Mouse (Mus musculus) c-Kit-negative CD71-positive TER-119-positive erythroid progenitor cells, embryonic 14.5 days (primary cell): ENCODE results near the gene Gm3476.
"Not testable (repeated sequence)": the region's sequence is repeated elsewhere in the genome, so short reads cannot be mapped to it uniquely, and the experiment has no call there.

Experiments
- DNase-seq: peaks from one replicate; pipeline ENCODE4 v3.0.0-alpha.2; 2013; ENCODE audit warnings: low read depth, low spot score

The Gm3476 gene

GRCm38 (mm10) chr14:6125707-6126106 is at the start of gene Gm3476:
Gene Gm3476 (minus strand): TSS chr14:6125807.
- DNase-seq: not testable (repeated sequence)

GRCm38 (mm10) chr14:6163538-6163937 is 37.9 kb upstream of the Gm3476 start:
- DNase-seq: not testable (repeated sequence)

- not testable (repeated sequence) for DNase-seq
Measured at GRCm38 (mm10) chr14:6161085-6161484, 35.5 kb upstream of the Gm3476 start.

- DNase-seq: not testable (repeated sequence)
Measured at GRCm38 (mm10) chr14:6108272-6108925, 17.2 kb downstream of the Gm3476 start, which contains the start of gene Gm3468. Gene Gm3468 (minus strand): TSS chr14:6108665.

GRCm38 (mm10) chr14:6107500-6107899 is 18.1 kb downstream of the Gm3476 start:
- DNase-seq: not testable (repeated sequence)

- DNase-seq: not testable (repeated sequence)
Measured at GRCm38 (mm10) chr14:6093842-6094241, 31.8 kb downstream of the Gm3476 start, which contains the start of gene Gm8206. Gene Gm8206 (minus strand): TSS chr14:6093942.

GRCm38 (mm10) chr14:6058167-6058566 is 67.4 kb downstream of the Gm3476 start, which contains the start of gene Gm6337:
Gene Gm6337 (minus strand): TSS chr14:6058267.
- DNase-seq: not testable (repeated sequence)
